Mouse (Mus musculus) lung, postnatal 0 days (tissue): ENCODE measurements at regions not wholly inside any gene's neighbourhood (a gene's known extent, or its start where the extent isn't known, plus 50 kb on each side); places are given as distances from the start of the nearest gene placed in this dataset.

Source experiments
- CTCF ChIP-seq: IDR thresholded peaks from 2 replicates; pipeline ENCODE4 v1.5.1; 2016; ENCODE audit warnings: antibody characterized with exemption, mild to moderate bottlenecking
- EP300 ChIP-seq: IDR thresholded peaks from 2 replicates; pipeline ENCODE4 v1.6.1; 2016; ENCODE audit warnings: antibody characterized with exemption, mild to moderate bottlenecking, control low read depth

- TF ChIP-seq CTCF (peak; percentile 53), EP300 (no peak)
These were observed 269.7 kb upstream of the Dio3 start for GRCm38 (mm10) chr12:110009136-110009535.
